Mouse (Mus musculus): Measurements from ENCODE around the gene Arfip1. TPM values are rescaled to one million over a fixed set of nuclear protein-coding genes. Genes with fewer than 3 reads are reported as not detected.
A peak's percentile ranks its signal among the peaks of the same experiment; 100 is the strongest.
"Not testable (repeated sequence)": the region's sequence is repeated elsewhere in the genome, so short reads cannot be mapped to it uniquely, and the experiment has no call there.

The Arfip1 gene
- total RNA-seq, 1 experiment from 2014 or later = 128 TPM

GRCm38 (mm10) chr3:84582913-84583276, 470 bp upstream of the Arfip1 start:
- no peak for ATAC-seq (ENCODE audit: extremely low read depth, insufficient number of reproducible peaks, low FRiP score, poor library complexity, severe bottlenecking)

- no peak for ATAC-seq (ENCODE audit: extremely low read depth, insufficient number of reproducible peaks, low FRiP score, poor library complexity, severe bottlenecking)
Observed at GRCm38 (mm10) chr3:84581696-84582022, 766 bp downstream of the Arfip1 start.

- ATAC-seq (ENCODE audit: extremely low read depth, insufficient number of reproducible peaks, low FRiP score, poor library complexity, severe bottlenecking) = no peak
Observed at GRCm38 (mm10) chr3:84580716-84581115, 1.7 kb downstream of the Arfip1 start.

GRCm38 (mm10) chr3:84570501-84570900, 11.9 kb downstream of the Arfip1 start:
- no peak for ATAC-seq (ENCODE audit: extremely low read depth, insufficient number of reproducible peaks, low FRiP score, poor library complexity, severe bottlenecking)

- peak; percentile 39; the same call in 1 of the 2 replicates for ATAC-seq (ENCODE audit: extremely low read depth, insufficient number of reproducible peaks, low FRiP score, poor library complexity, severe bottlenecking)
Observed at GRCm38 (mm10) chr3:84569587-84569986, 12.8 kb downstream of the Arfip1 start.

- ATAC-seq (ENCODE audit: extremely low read depth, insufficient number of reproducible peaks, low FRiP score, poor library complexity, severe bottlenecking) = no peak
Observed at GRCm38 (mm10) chr3:84568540-84568939, 13.9 kb downstream of the Arfip1 start.

GRCm38 (mm10) chr3:84563415-84563814, 19.0 kb downstream of the Arfip1 start:
- no peak for ATAC-seq (ENCODE audit: extremely low read depth, insufficient number of reproducible peaks, low FRiP score, poor library complexity, severe bottlenecking)

- not testable (repeated sequence) for ATAC-seq (ENCODE audit: extremely low read depth, insufficient number of reproducible peaks, low FRiP score, poor library complexity, severe bottlenecking)
Observed at GRCm38 (mm10) chr3:84562911-84563310, 19.5 kb downstream of the Arfip1 start.

GRCm38 (mm10) chr3:84558301-84558700, 24.1 kb downstream of the Arfip1 start:
- no peak for ATAC-seq (ENCODE audit: extremely low read depth, insufficient number of reproducible peaks, low FRiP score, poor library complexity, severe bottlenecking)

- ATAC-seq (ENCODE audit: extremely low read depth, insufficient number of reproducible peaks, low FRiP score, poor library complexity, severe bottlenecking) = no peak
Observed at GRCm38 (mm10) chr3:84555780-84556179, 26.6 kb downstream of the Arfip1 start.

GRCm38 (mm10) chr3:84547177-84547576, 35.2 kb downstream of the Arfip1 start:
- peak; percentile 64 for ATAC-seq (ENCODE audit: extremely low read depth, insufficient number of reproducible peaks, low FRiP score, poor library complexity, severe bottlenecking)

GRCm38 (mm10) chr3:84542450-84542849, 40.0 kb downstream of the Arfip1 start:
- ATAC-seq (ENCODE audit: extremely low read depth, insufficient number of reproducible peaks, low FRiP score, poor library complexity, severe bottlenecking) = peak; percentile 71

GRCm38 (mm10) chr3:84541881-84542280, 40.5 kb downstream of the Arfip1 start:
- no peak for ATAC-seq (ENCODE audit: extremely low read depth, insufficient number of reproducible peaks, low FRiP score, poor library complexity, severe bottlenecking)

- no peak for ATAC-seq (ENCODE audit: extremely low read depth, insufficient number of reproducible peaks, low FRiP score, poor library complexity, severe bottlenecking)
Observed at GRCm38 (mm10) chr3:84540640-84541039, 41.8 kb downstream of the Arfip1 start.

GRCm38 (mm10) chr3:84536987-84537386, 45.4 kb downstream of the Arfip1 start:
- no peak for ATAC-seq (ENCODE audit: extremely low read depth, insufficient number of reproducible peaks, low FRiP score, poor library complexity, severe bottlenecking)

GRCm38 (mm10) chr3:84533227-84533626, 49.2 kb downstream of the Arfip1 start:
- ATAC-seq (ENCODE audit: extremely low read depth, insufficient number of reproducible peaks, low FRiP score, poor library complexity, severe bottlenecking) = no peak

- no peak for ATAC-seq (ENCODE audit: extremely low read depth, insufficient number of reproducible peaks, low FRiP score, poor library complexity, severe bottlenecking)
Observed at GRCm38 (mm10) chr3:84529021-84529420, 53.4 kb downstream of the Arfip1 start.

- no peak for ATAC-seq (ENCODE audit: extremely low read depth, insufficient number of reproducible peaks, low FRiP score, poor library complexity, severe bottlenecking)
Observed at GRCm38 (mm10) chr3:84524952-84525351, 57.5 kb downstream of the Arfip1 start.

- ATAC-seq (ENCODE audit: extremely low read depth, insufficient number of reproducible peaks, low FRiP score, poor library complexity, severe bottlenecking) = no peak
Observed at GRCm38 (mm10) chr3:84516163-84516562, 66.3 kb downstream of the Arfip1 start.

- no peak for ATAC-seq (ENCODE audit: extremely low read depth, insufficient number of reproducible peaks, low FRiP score, poor library complexity, severe bottlenecking)
Observed at GRCm38 (mm10) chr3:84512774-84513515, 69.5 kb downstream of the Arfip1 start.

GRCm38 (mm10) chr3:84505193-84505592, 77.2 kb downstream of the Arfip1 start:
- no peak for ATAC-seq (ENCODE audit: extremely low read depth, insufficient number of reproducible peaks, low FRiP score, poor library complexity, severe bottlenecking)

Data from neutrophil, adult 5-6 weeks (primary cell).